Mouse (Mus musculus): ENCODE results near the gene Rgs16. TPM values are rescaled to one million over a fixed set of nuclear protein-coding genes. Genes with fewer than 3 reads are reported as not detected.

Gene Rgs16
- polyA plus RNA-seq, 1 experiment from 2014 or later: 24.0 TPM

Other genes with a start within 250 kb of the Rgs16 start
- gene Npl, start 190.3 kb upstream of the Rgs16 start, polyA plus RNA-seq (2015; fragmentation: Nextera tagmentation; extraction: Ambion mirVana): 11.5 and 12.4 TPM in 2 replicates
- 42.0 and 46.9 TPM in 2 replicates for gene Rgs8, start 87.3 kb upstream of the Rgs16 start, polyA plus RNA-seq (2015; fragmentation: Nextera tagmentation; extraction: Ambion mirVana)
- 47.9 and 48.3 TPM in 2 replicates for gene Rnasel, start 9.1 kb downstream of the Rgs16 start, polyA plus RNA-seq (2015; fragmentation: Nextera tagmentation; extraction: Ambion mirVana)
- gene Rgsl1, start 103.8 kb downstream of the Rgs16 start, polyA plus RNA-seq (2015; fragmentation: Nextera tagmentation; extraction: Ambion mirVana): 0.17 and 0.18 TPM in 2 replicates
- gene Teddm1b, start 134.0 kb downstream of the Rgs16 start, polyA plus RNA-seq (2015; fragmentation: Nextera tagmentation; extraction: Ambion mirVana): 0.65 and 0.69 TPM in 2 replicates
- gene Teddm1a, start 151.4 kb downstream of the Rgs16 start, polyA plus RNA-seq (2015; fragmentation: Nextera tagmentation; extraction: Ambion mirVana): not detected in 2 replicates
- gene Glul, start 159.6 kb downstream of the Rgs16 start, polyA plus RNA-seq (2015; fragmentation: Nextera tagmentation; extraction: Ambion mirVana): 174 and 190 TPM in 2 replicates
- 1.4 and 1.7 TPM in 2 replicates for gene Teddm2, start 159.9 kb downstream of the Rgs16 start, polyA plus RNA-seq (2015; fragmentation: Nextera tagmentation; extraction: Ambion mirVana)